Mouse (Mus musculus) lung, adult 2 months (tissue): ENCODE data around the gene Sipa1l3.

ENCODE experiments used
- CTCF ChIP-seq: fragments of 200-500 bp; IDR thresholded peaks from 2 replicates; pipeline ENCODE4 v1.5.1; 2011; ENCODE audit warnings: mild to moderate bottlenecking, low read length, control low read depth; ENCODE audit not compliant: insufficient read depth
- POLR2A ChIP-seq: fragments of 200-500 bp; IDR thresholded peaks from 2 replicates; pipeline ENCODE4 v1.6.1; 2011; ENCODE audit warnings: low read depth, mild to moderate bottlenecking, control low read depth, low read length, borderline replicate concordance; ENCODE audit errors: extremely low read depth

- TF ChIP-seq POLR2A (no peak), CTCF (no peak)
Measured at GRCm38 (mm10) chr7:29450175-29450574, 68.3 kb downstream of the Sipa1l3 start.
